Mouse (Mus musculus): ENCODE measurements at regions not wholly inside any gene's neighbourhood (a gene's known extent, or its start where the extent isn't known, plus 50 kb on each side); places are given as distances from the start of the nearest gene placed in this dataset.

GRCm38 (mm10) chr4:55652628-55653027 lies 120.4 kb upstream of the Klf4 start:
- TF ChIP-seq POU5F1 (IDR thresholded peaks at IDR 0.05; ENCODE audit: borderline replicate concordance, low read length) (no peak), CTCF (conservative IDR thresholded peaks at IDR 0.05; ENCODE audit: low read length) (no peak)

Data from E14TG2a.4 (cell line).